Mouse (Mus musculus): ENCODE data around the gene Steap4.

- TF ChIP-seq POLR2A (IDR thresholded peaks at IDR 0.05; ENCODE audit: control insufficient read depth, extremely low read depth, insufficient read depth, low read length, poor library complexity) (no peak), CTCF (IDR thresholded peaks at IDR 0.05; ENCODE audit: borderline replicate concordance, control insufficient read depth, extremely low read depth, insufficient read depth, low read length, poor library complexity) (no peak)
These were observed 5.0 kb downstream of the Steap4 start for GRCm38 (mm10) chr5:7965281-7965680.

Measured in thymus, adult 2 months (tissue).